Mouse (Mus musculus) lung, postnatal 4 days (tissue): ENCODE measurements around the gene Cox8c.

Experiments used
- DNase-seq, 2 experiments: peaks; one replicate each; pipeline ENCODE4 v3.0.0; 2021

The Cox8c gene

GRCm38 (mm10) chr12:102899091-102899490, at the start of gene Cox8c:
Gene Cox8c, plus strand, starts transcription at chr12:102899316.
- DNase-seq, result no peak

GRCm38 (mm10) chr12:102860806-102861205, 38.3 kb upstream of the Cox8c start:
- DNase-seq, result no peak

- DNase-seq, result no peak
Observed at GRCm38 (mm10) chr12:102869802-102870201, 29.3 kb upstream of the Cox8c start.

- DNase-seq, result no peak
Observed at GRCm38 (mm10) chr12:102870527-102870926, 28.6 kb upstream of the Cox8c start.

- peak; percentile 49 to 76 for DNase-seq
Observed at GRCm38 (mm10) chr12:102877301-102878030, 21.6 kb upstream of the Cox8c start.

GRCm38 (mm10) chr12:102878031-102878823, 20.9 kb upstream of the Cox8c start, which contains the start of gene Btbd7:
Gene Btbd7, minus strand, starts transcription at chr12:102878471.
- DNase-seq, result peak; percentile 99

- DNase-seq, result peak in 1 of 2 experiments; percentile 6
Observed at GRCm38 (mm10) chr12:102878901-102879300, 20.2 kb upstream of the Cox8c start.

- peak; percentile 16 to 24 for DNase-seq
Observed at GRCm38 (mm10) chr12:102885735-102886134, 13.4 kb upstream of the Cox8c start.

- no peak for DNase-seq
Observed at GRCm38 (mm10) chr12:102887366-102887765, 11.8 kb upstream of the Cox8c start.

GRCm38 (mm10) chr12:102888568-102888967, 10.5 kb upstream of the Cox8c start:
- DNase-seq, result no peak

GRCm38 (mm10) chr12:102908191-102908590, 9.1 kb downstream of the Cox8c start:
- DNase-seq, result no peak

- DNase-seq, result no peak
Observed at GRCm38 (mm10) chr12:102916073-102916472, 17.0 kb downstream of the Cox8c start.

- DNase-seq, result no peak
Observed at GRCm38 (mm10) chr12:102929764-102930163, 30.6 kb downstream of the Cox8c start.

GRCm38 (mm10) chr12:102930335-102930734, 31.2 kb downstream of the Cox8c start:
- DNase-seq, result no peak

- DNase-seq, result no peak
Observed at GRCm38 (mm10) chr12:102930789-102931188, 31.7 kb downstream of the Cox8c start.

GRCm38 (mm10) chr12:102935892-102936291, 36.8 kb downstream of the Cox8c start:
- DNase-seq, result no peak

GRCm38 (mm10) chr12:102945571-102945970, 46.5 kb downstream of the Cox8c start:
- DNase-seq, result no peak

GRCm38 (mm10) chr12:102947826-102948225, 48.7 kb downstream of the Cox8c start:
- no peak for DNase-seq

- DNase-seq, result peak; percentile 12 to 44
Observed at GRCm38 (mm10) chr12:102948778-102949394, 49.8 kb downstream of the Cox8c start, which contains the start of gene Unc79. Gene Unc79, plus strand, starts transcription at chr12:102948859.

- DNase-seq, result peak; percentile 51 to 55
Observed at GRCm38 (mm10) chr12:102949395-102950208, 50.5 kb downstream of the Cox8c start.
